Mouse (Mus musculus) lung, embryonic 16.5 days (tissue): ENCODE data around the gene Prr23a2. TPM values are rescaled to one million over a fixed set of nuclear protein-coding genes. Genes with fewer than 3 reads are reported as not detected.
"Not testable (repeated sequence)": the region's sequence is repeated elsewhere in the genome, so short reads cannot be mapped to it uniquely, and the experiment has no call there.

Experiments
- ATAC-seq: fragments of 200-750 bp; cut with Nextera tagmentation; 2 replicates; pipeline ENCODE4 v1.8.0; 2017; ENCODE audit warnings: low read depth, mild to moderate bottlenecking, moderate library complexity
- H3K27ac ChIP-seq: fragments of 300-500 bp; sonication (generic); 2 replicates; pipeline ENCODE4 v1.5.1; 2014; ENCODE audit warnings: mild to moderate bottlenecking, control low read depth, low read length
- H3K27me3 ChIP-seq: fragments of 300-500 bp; sonication (generic); 2 replicates; pipeline ENCODE4 v1.6.1; 2014; ENCODE audit warnings: low read depth, low read length, mixed read lengths; ENCODE audit not compliant: control insufficient read depth, insufficient read depth
- H3K36me3 ChIP-seq: fragments of 300-500 bp; sonication (generic); 2 replicates; pipeline ENCODE4 v1.6.1; 2014; ENCODE audit warnings: low read length; ENCODE audit not compliant: control insufficient read depth, insufficient read depth
- H3K4me1 ChIP-seq: fragments of 300-500 bp; sonication (generic); replicated peaks from 2 replicates; pipeline ENCODE4 v1.6.1; 2014; ENCODE audit warnings: low read length, mixed read lengths; ENCODE audit not compliant: control insufficient read depth, insufficient read depth
- H3K4me2 ChIP-seq: fragments of 300-500 bp; sonication (generic); 2 replicates; pipeline ENCODE4 v1.6.1; 2014; ENCODE audit warnings: low read depth, low read length, control low read depth
- H3K4me3 ChIP-seq: fragments of 300-500 bp; sonication (generic); 2 replicates; pipeline ENCODE4 v1.5.1; 2014; ENCODE audit warnings: mild to moderate bottlenecking, low read length, control low read depth
- H3K9ac ChIP-seq: fragments of 300-500 bp; sonication (generic); 2 replicates; pipeline ENCODE4 v1.6.1; 2014; ENCODE audit warnings: low read length, control low read depth
- H3K9me3 ChIP-seq: fragments of 300-500 bp; sonication (generic); 2 replicates; pipeline ENCODE4 v1.6.1; 2016; ENCODE audit warnings: low read length; ENCODE audit not compliant: control insufficient read depth
- WGBS: fragments of 180-500 bp; shearing (Covaris S2); extraction: QIAGEN DNeasy Blood & Tissue Kit; methylation state at CpG from one replicate; pipeline ENCODE4 v1.1.7; 2014; 5-methylcytosine and 5-hydroxymethylcytosine counted together
- polyA plus RNA-seq: library from polyadenylated mRNA; unstranded; fragments of >200 nt; fragmentation: Nextera tagmentation; extraction: Ambion mirVana; gene quantifications from 2 replicates; pipeline ENCODE4 v1.2.1, GENCODE M21; 2015

Gene Prr23a2
- not detected in 2 replicates for polyA plus RNA-seq

- Histone ChIP-seq H3K4me3 (no peak within 1 kb of the TSS), H3K4me2 (no peak within 1 kb of the TSS), H3K27me3 (no peaks in the 10 kb centered on the region), H3K9ac (no peak within 1 kb of the TSS), H3K9me3 (no peaks in the 10 kb centered on the region), H3K4me1 (no peaks in the 10 kb centered on the region), H3K36me3 (no peaks in the 10 kb centered on the region), H3K27ac (no peak within 1 kb of the TSS)
- ATAC-seq, result no peak
- 51% methylated on average over 18 of the region's 18 CpGs for WGBS
Measured at GRCm38 (mm10) chr9:98856210-98856609, at the start of gene Prr23a2. Prr23a2 (plus strand) TSS chr9:98856494.

- no peak overlapping the region for H3K27ac ChIP-seq
- WGBS, result 77% methylated on average over 8 of the region's 8 CpGs
- H3K9me3 ChIP-seq, result no peaks in the 10 kb centered on the region
- no peaks in the 10 kb centered on the region for H3K27me3 ChIP-seq
- H3K36me3 ChIP-seq, result no peaks in the 10 kb centered on the region
- no peak overlapping the region for H3K4me2 ChIP-seq
- no peak overlapping the region for H3K9ac ChIP-seq
- H3K4me3 ChIP-seq, result no peak overlapping the region
- no peak for ATAC-seq
- no peaks in the 10 kb centered on the region for H3K4me1 ChIP-seq
Measured at GRCm38 (mm10) chr9:98807631-98808030, 48.7 kb upstream of the Prr23a2 start.

- not testable (repeated sequence) for H3K27me3 ChIP-seq, H3K4me1 ChIP-seq, H3K27ac ChIP-seq, H3K4me3 ChIP-seq, H3K36me3 ChIP-seq, ATAC-seq, H3K9me3 ChIP-seq, H3K9ac ChIP-seq, H3K4me2 ChIP-seq
- WGBS, result 82% methylated on average over 1 of the region's 2 CpGs
Measured at GRCm38 (mm10) chr9:98809526-98809925, 46.8 kb upstream of the Prr23a2 start.

- 64% methylated on average over 3 of the region's 3 CpGs for WGBS
- no peak overlapping the region for H3K9ac ChIP-seq
Measured at GRCm38 (mm10) chr9:98816066-98816465, 40.2 kb upstream of the Prr23a2 start.

GRCm38 (mm10) chr9:98817592-98817991, 38.7 kb upstream of the Prr23a2 start:
- no peaks in the 10 kb centered on the region for H3K36me3 ChIP-seq
- H3K4me2 ChIP-seq, result no peak overlapping the region
- H3K9ac ChIP-seq, result no peak overlapping the region
- H3K4me1 ChIP-seq, result no peaks in the 10 kb centered on the region
- ATAC-seq, result no peak
- no peak overlapping the region for H3K4me3 ChIP-seq
- H3K27me3 ChIP-seq, result no peaks in the 10 kb centered on the region
- WGBS, result 75% methylated on average over 7 of the region's 7 CpGs
- H3K27ac ChIP-seq, result no peak overlapping the region
- no peaks in the 10 kb centered on the region for H3K9me3 ChIP-seq

More at GRCm38 (mm10) chr9:98816066-98816465, 40.2 kb upstream of the Prr23a2 start:
- Histone ChIP-seq H3K4me2 (no peak overlapping the region), H3K9me3 (no peaks in the 10 kb centered on the region), H3K4me1 (no peaks in the 10 kb centered on the region), H3K36me3 (no peaks in the 10 kb centered on the region), H3K4me3 (no peak overlapping the region), H3K27me3 (no peaks in the 10 kb centered on the region), H3K27ac (no peak overlapping the region)
- ATAC-seq, result no peak

GRCm38 (mm10) chr9:98818971-98819370, 37.3 kb upstream of the Prr23a2 start:
- Histone ChIP-seq H3K36me3 (no peaks in the 10 kb centered on the region), H3K27me3 (no peaks in the 10 kb centered on the region), H3K4me2 (no peak overlapping the region), H3K4me1 (no peaks in the 10 kb centered on the region), H3K9me3 (no peaks in the 10 kb centered on the region), H3K27ac (no peak overlapping the region), H3K4me3 (no peak overlapping the region), H3K9ac (no peak overlapping the region)
- 63% methylated on average over 5 of the region's 5 CpGs for WGBS
- peak; percentile 20; the same call in 1 of the 2 replicates for ATAC-seq

GRCm38 (mm10) chr9:98819481-98819880, 36.8 kb upstream of the Prr23a2 start:
- peak; percentile 82 for ATAC-seq
- no peaks in the 10 kb centered on the region for H3K9me3 ChIP-seq
- H3K36me3 ChIP-seq, result no peaks in the 10 kb centered on the region
- H3K4me1 ChIP-seq, result no peaks in the 10 kb centered on the region
- no peak overlapping the region for H3K4me2 ChIP-seq
- no peak overlapping the region for H3K4me3 ChIP-seq
- H3K27ac ChIP-seq, result no peak overlapping the region
- WGBS, result 74% methylated on average over 2 of the region's 2 CpGs
- no peak overlapping the region for H3K9ac ChIP-seq
- no peaks in the 10 kb centered on the region for H3K27me3 ChIP-seq

- Histone ChIP-seq H3K4me1 (no peaks in the 10 kb centered on the region), H3K27ac (no peak overlapping the region), H3K4me3 (no peak overlapping the region), H3K36me3 (no peaks in the 10 kb centered on the region), H3K27me3 (no peaks in the 10 kb centered on the region), H3K9ac (no peak overlapping the region), H3K9me3 (no peaks in the 10 kb centered on the region), H3K4me2 (no peak overlapping the region)
- no peak for ATAC-seq
- 78% methylated on average over 4 of the region's 4 CpGs for WGBS
Measured at GRCm38 (mm10) chr9:98820461-98820860, 35.8 kb upstream of the Prr23a2 start.

- H3K4me2 ChIP-seq, result no peak overlapping the region
- no peak overlapping the region for H3K9ac ChIP-seq
- ATAC-seq, result no peak
- no peaks in the 10 kb centered on the region for H3K36me3 ChIP-seq
- H3K27me3 ChIP-seq, result no peaks in the 10 kb centered on the region
- no peak overlapping the region for H3K27ac ChIP-seq
- H3K4me3 ChIP-seq, result no peak overlapping the region
- no peaks in the 10 kb centered on the region for H3K9me3 ChIP-seq
- H3K4me1 ChIP-seq, result no peaks in the 10 kb centered on the region
Measured at GRCm38 (mm10) chr9:98821067-98821466, 35.2 kb upstream of the Prr23a2 start.

- Histone ChIP-seq H3K4me1 (no peaks in the 10 kb centered on the region), H3K27ac (no peak overlapping the region), H3K27me3 (no peaks in the 10 kb centered on the region), H3K9ac (no peak overlapping the region), H3K9me3 (no peaks in the 10 kb centered on the region), H3K4me3 (no peak overlapping the region), H3K36me3 (no peaks in the 10 kb centered on the region), H3K4me2 (no peak overlapping the region)
- ATAC-seq, result no peak
- 87% methylated on average over 7 of the region's 7 CpGs for WGBS
Measured at GRCm38 (mm10) chr9:98823805-98824204, 32.5 kb upstream of the Prr23a2 start.
